Mouse (Mus musculus): ENCODE results near the gene Tmc7. TPM values are rescaled to one million over a fixed set of nuclear protein-coding genes. Genes with fewer than 3 reads are reported as not detected.

Gene Tmc7
- polyA plus RNA-seq (2012; rRNA removed): 2.4 and 3.0 TPM in 2 replicates

GRCm38 (mm10) chr7:118584257-118584907, at the start of gene Tmc7:
Tmc7 (minus strand) TSS chr7:118584736.

GRCm38 (mm10) chr7:118597201-118597600, 12.7 kb upstream of the Tmc7 start, which contains the start of gene Tmc5:
Tmc5 (plus strand) TSS chr7:118597297.

GRCm38 (mm10) chr7:118533178-118533578, 51.4 kb downstream of the Tmc7 start, which contains the start of gene Coq7:
Coq7 (minus strand) TSS chr7:118533356.

GRCm38 (mm10) chr7:118491431-118492147, 92.9 kb downstream of the Tmc7 start, which contains the start of gene Itpripl2:
Itpripl2 (minus strand) TSS chr7:118491975.

Other genes starting within 250 kb of the Tmc7 start
- 1.2 and 1.3 TPM in 2 replicates for gene Syt17, start 136.5 kb downstream of the Tmc7 start, polyA plus RNA-seq (2012; rRNA removed)
- gene Itpripl2, start 92.8 kb downstream of the Tmc7 start, polyA plus RNA-seq (2012; rRNA removed): 18.0 and 19.1 TPM in 2 replicates
- gene Coq7, start 51.4 kb downstream of the Tmc7 start, polyA plus RNA-seq (2012; rRNA removed): 31.3 and 33.5 TPM in 2 replicates
- gene Tmc5, start 12.6 kb upstream of the Tmc7 start, polyA plus RNA-seq (2012; rRNA removed): 4.0 and 4.9 TPM in 2 replicates
- 333 and 1,310 TPM in 2 replicates for gene Gde1, start 121.0 kb upstream of the Tmc7 start, polyA plus RNA-seq (2012; rRNA removed)
- gene Ccp110, start 127.8 kb upstream of the Tmc7 start, polyA plus RNA-seq (2012; rRNA removed): 0.31 and 0.32 TPM in 2 replicates
- 10.6 and 11.6 TPM in 2 replicates for gene Vps35l, start 155.5 kb upstream of the Tmc7 start, polyA plus RNA-seq (2012; rRNA removed)

All from stomach, adult 2 months (tissue).